Mouse (Mus musculus) CD4-positive helper T cell, adult 2 months (primary cell): ENCODE data around the gene Gm45234.

Experiments used
- DNase-seq: peaks from one replicate; pipeline ENCODE4 v3.0.0-alpha.2; 2012; ENCODE audit warnings: low read depth, missing footprints, low spot score

Gene Gm45234

GRCm38 (mm10) chr6:124708289-124708889, 47.4 kb downstream of the Gm45234 start:
- DNase-seq = no peak

DNA sequence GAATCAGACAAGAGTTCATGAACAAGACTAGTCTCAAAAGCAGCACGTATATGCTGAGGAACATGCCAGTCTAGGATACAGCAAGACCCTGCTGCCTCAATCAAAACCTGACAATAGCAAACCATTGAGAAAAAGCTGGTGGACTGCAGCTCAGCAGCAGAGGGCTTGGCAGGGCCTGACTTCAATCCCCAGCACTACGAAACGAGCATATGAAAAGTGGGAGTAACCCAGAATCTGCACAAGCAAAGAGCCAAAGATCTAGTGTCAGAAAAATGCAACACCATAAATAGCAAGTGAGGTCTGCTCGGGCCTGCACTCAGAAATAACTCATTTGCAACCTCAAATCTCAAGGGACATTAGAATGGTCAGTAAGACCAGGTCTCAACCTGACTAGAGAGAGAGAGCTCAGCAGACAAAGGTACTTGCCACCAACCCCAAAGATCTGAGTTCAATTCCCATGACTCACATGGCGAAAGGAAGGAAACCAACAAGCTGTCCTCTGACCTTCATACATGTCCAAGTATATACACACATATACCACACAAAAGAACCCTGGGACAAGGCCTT, 49.7 kb downstream of the Gm45234 start:
- no peak for DNase-seq

GRCm38 (mm10) chr6:124704417-124704816, 51.4 kb downstream of the Gm45234 start:
- DNase-seq = no peak

GRCm38 (mm10) chr6:124703789-124704188, 52.0 kb downstream of the Gm45234 start:
- DNase-seq = no peak

- DNase-seq = peak; percentile 78
Observed at GRCm38 (mm10) chr6:124702784-124703103, 53.1 kb downstream of the Gm45234 start.

GRCm38 (mm10) chr6:124702102-124702783, 53.6 kb downstream of the Gm45234 start:
- DNase-seq = no peak

DNA sequence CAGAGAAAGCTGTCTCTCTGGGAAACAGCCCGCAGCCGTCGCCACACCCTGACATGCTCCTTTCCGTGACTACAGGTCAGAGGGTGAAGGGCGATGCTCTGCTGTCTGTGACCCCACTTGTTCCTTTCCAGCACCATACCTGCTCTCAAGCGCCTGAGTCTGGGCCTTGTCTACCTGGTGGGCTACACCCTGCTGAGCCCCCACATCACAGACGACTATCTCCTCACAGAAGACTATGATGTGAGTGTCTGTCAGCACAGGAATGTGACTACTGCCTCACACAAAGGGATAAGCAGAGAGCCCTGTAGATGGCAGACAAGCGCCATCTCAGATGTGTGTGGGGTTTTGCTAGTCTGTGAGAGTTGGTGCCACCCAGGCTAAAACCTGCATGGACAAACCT, 54.5 kb downstream of the Gm45234 start:
- DNase-seq = peak; percentile 43

GRCm38 (mm10) chr6:124699962-124700610, 55.7 kb downstream of the Gm45234 start:
- no peak for DNase-seq

DNA sequence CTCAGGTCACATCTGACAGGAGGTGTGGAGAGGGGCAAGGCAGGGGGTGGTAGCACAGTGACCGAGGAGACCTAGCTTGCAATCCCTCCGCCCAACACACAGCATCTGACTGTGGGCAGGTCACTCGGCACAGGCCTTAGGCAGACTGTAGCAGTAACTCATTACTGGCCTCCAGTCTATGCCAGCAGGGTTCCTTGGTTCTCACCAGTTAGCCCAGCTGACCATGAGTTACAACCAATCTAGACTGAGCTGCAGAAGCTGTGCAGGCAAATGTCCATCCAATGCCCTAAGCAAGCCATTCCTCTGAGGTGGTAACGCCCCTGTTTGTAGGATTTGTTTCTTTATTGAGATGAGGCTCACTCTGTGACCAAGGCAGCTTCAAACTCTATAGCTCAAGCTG, 56.5 kb downstream of the Gm45234 start:
- no peak for DNase-seq

GRCm38 (mm10) chr6:124698751-124699150, 57.1 kb downstream of the Gm45234 start:
- no peak for DNase-seq

- no peak for DNase-seq
Observed at GRCm38 (mm10) chr6:124696441-124697150, 59.2 kb downstream of the Gm45234 start.

DNA sequence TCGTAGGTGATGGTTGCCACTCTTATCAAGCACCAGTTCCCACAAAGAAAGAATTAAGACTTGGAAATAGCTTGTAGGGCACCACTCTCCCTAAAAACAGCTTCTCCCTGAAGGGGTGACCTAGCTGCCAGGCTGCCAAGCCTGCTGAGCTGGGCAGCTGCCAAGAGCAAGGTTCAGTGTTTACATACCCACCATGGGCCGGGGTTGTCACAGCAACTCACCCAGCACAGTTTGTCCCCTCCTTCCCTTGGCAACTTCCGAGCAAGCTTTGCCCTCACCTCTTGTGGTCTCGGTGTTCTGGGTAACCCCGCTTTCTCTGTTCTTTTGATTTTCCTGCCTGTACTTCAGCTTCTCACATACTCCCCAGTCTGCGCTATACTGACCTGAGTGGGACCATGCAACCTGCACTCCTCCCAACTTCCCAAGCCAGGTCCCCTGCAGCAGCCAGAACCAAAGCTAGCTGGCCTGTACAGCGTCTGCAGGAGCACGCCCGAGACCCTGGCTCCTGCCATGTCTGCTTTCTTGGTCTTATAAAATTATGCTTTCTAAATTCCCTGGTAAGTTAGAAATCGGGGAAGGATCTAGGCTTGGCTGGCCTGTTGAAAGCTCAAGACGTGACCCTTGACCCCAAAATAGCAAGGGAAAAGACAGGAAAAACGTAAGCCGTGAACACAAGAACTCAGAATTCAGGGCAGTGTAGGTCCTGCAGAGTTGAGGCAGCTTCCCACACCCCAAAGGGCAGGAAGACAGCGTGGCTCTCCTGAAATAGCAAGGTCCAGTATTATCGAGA, 61.5 kb downstream of the Gm45234 start:
- peak; percentile 75 for DNase-seq

GRCm38 (mm10) chr6:124693243-124693981, 62.4 kb downstream of the Gm45234 start:
- DNase-seq = no peak

DNA sequence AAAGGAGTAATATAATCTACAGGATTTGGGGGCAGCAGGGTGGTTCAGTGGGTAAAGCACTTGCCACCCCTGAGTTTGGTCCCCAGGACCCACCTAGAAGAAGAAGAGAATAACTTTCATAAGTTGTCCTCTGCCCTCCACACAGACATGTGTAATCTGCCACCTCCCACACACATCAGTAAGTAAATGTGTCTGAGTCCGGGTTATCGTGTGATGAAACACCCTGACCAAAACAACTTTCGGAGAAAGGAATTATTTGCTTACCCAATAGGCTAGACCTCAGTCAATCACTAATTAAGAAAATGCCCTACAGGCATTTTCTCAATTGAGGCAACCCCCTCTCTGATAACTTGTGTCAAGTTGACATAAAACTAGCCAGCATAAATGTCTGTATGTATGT, 65.3 kb downstream of the Gm45234 start:
- DNase-seq = no peak
